Mouse (Mus musculus) stomach, postnatal 0 days (tissue): Measurements from ENCODE around the gene Upk3bl. TPM values are rescaled to one million over a fixed set of nuclear protein-coding genes. Genes with fewer than 3 reads are reported as not detected.
"Not testable (repeated sequence)": the region's sequence is repeated elsewhere in the genome, so short reads cannot be mapped to it uniquely, and the experiment has no call there.

Source experiments
- ATAC-seq: fragments of 200-750 bp; cut with Nextera tagmentation; 2 replicates; pipeline ENCODE4 v1.8.0; 2017; ENCODE audit not compliant: low FRiP score, low TSS enrichment
- DNase-seq: peaks from one replicate; pipeline ENCODE4 v3.0.0-alpha.2; 2016; ENCODE audit warnings: low spot score
- H3K27ac ChIP-seq: fragments of 300-500 bp; sonication (generic); replicated peaks from 2 replicates; pipeline ENCODE4 v1.5.1; 2014; ENCODE audit warnings: mild to moderate bottlenecking, control low read depth
- H3K27me3 ChIP-seq: fragments of 300-500 bp; sonication (generic); 2 replicates; pipeline ENCODE4 v1.6.1; 2014; ENCODE audit warnings: low read length; ENCODE audit not compliant: control insufficient read depth, insufficient read depth
- H3K36me3 ChIP-seq: fragments of 300-500 bp; sonication (generic); 2 replicates; pipeline ENCODE4 v1.6.1; 2014; ENCODE audit warnings: low read length, mixed read lengths; ENCODE audit not compliant: control insufficient read depth, insufficient read depth
- H3K4me1 ChIP-seq: fragments of 300-500 bp; sonication (generic); replicated peaks from 2 replicates; pipeline ENCODE4 v1.6.1; 2014; ENCODE audit warnings: antibody characterized with exemption; ENCODE audit not compliant: control insufficient read depth, insufficient read depth
- H3K4me2 ChIP-seq: fragments of 300-500 bp; sonication (generic); replicated peaks from 2 replicates; pipeline ENCODE4 v1.6.1; 2014; ENCODE audit warnings: low read depth, mild to moderate bottlenecking, control low read depth, moderate library complexity
- H3K4me3 ChIP-seq: fragments of 300-500 bp; sonication (generic); 2 replicates; pipeline ENCODE4 v1.5.1; 2014; ENCODE audit warnings: low read depth, low read length, control low read depth
- H3K9ac ChIP-seq: fragments of 300-500 bp; sonication (generic); 2 replicates; pipeline ENCODE4 v1.6.1; 2014; ENCODE audit warnings: mild to moderate bottlenecking, low read length, control low read depth, mixed read lengths
- H3K9me3 ChIP-seq: fragments of 300-500 bp; sonication (generic); 2 replicates; pipeline ENCODE4 v1.6.1; 2016; ENCODE audit warnings: low read length; ENCODE audit not compliant: control insufficient read depth
- CTCF ChIP-seq: IDR thresholded peaks from 2 replicates; pipeline ENCODE4 v1.5.1; 2016; ENCODE audit warnings: antibody characterized with exemption, low read depth, mild to moderate bottlenecking, moderate library complexity
- EP300 ChIP-seq: optimal IDR thresholded peaks from 2 replicates; pipeline ENCODE3; 2016; ENCODE audit warnings: antibody characterized with exemption
- WGBS: fragments of 180-500 bp; shearing (Covaris S2); extraction: QIAGEN DNeasy Blood & Tissue Kit; methylation state at CpG from one replicate; pipeline ENCODE4 v1.1.7; 2014; 5-methylcytosine and 5-hydroxymethylcytosine counted together
- polyA plus RNA-seq: library from polyadenylated mRNA; unstranded; fragments of >200 nt; fragmentation: Nextera tagmentation; extraction: Ambion mirVana; gene quantifications from 2 replicates; pipeline ENCODE4 v1.2.1, GENCODE M21; 2015

The Upk3bl gene
- polyA plus RNA-seq, 1 experiment from 2014 or later, result 27.4 TPM

GRCm38 (mm10) chr5:136040210-136040609, 14.1 kb upstream of the Upk3bl start:
- DNase-seq (no peak), ATAC-seq (peak; percentile 18; the same call in 1 of the 2 replicates)
- Histone ChIP-seq H3K4me2 (no peak overlapping the region), H3K9ac (no peak overlapping the region), H3K4me3 (no peak overlapping the region), H3K27ac (no peak overlapping the region), H3K9me3 (no peaks in the 10 kb centered on the region), H3K27me3 (no peaks in the 10 kb centered on the region), H3K36me3 (no peaks in the 10 kb centered on the region), H3K4me1 (no peaks in the 10 kb centered on the region)
- WGBS, result 43% methylated on average over 5 of the region's 5 CpGs
- TF ChIP-seq EP300 (no peak), CTCF (no peak)

GRCm38 (mm10) chr5:136041260-136041659, 13.0 kb upstream of the Upk3bl start:
- H3K27ac ChIP-seq, result no peak overlapping the region
- H3K9ac ChIP-seq, result no peak overlapping the region
- DNase-seq (no peak), ATAC-seq (peak; percentile 24; the same call in 1 of the 2 replicates)
- H3K9me3 ChIP-seq, result no peaks in the 10 kb centered on the region
- TF ChIP-seq EP300 (no peak), CTCF (no peak)
- H3K36me3 ChIP-seq, result no peaks in the 10 kb centered on the region
- 21% methylated on average over 2 of the region's 2 CpGs for WGBS
- no peak overlapping the region for H3K4me2 ChIP-seq
- no peaks in the 10 kb centered on the region for H3K27me3 ChIP-seq
- no peaks in the 10 kb centered on the region for H3K4me1 ChIP-seq
- H3K4me3 ChIP-seq, result no peak overlapping the region

- H3K9me3 ChIP-seq, result no peaks in the 10 kb centered on the region
- H3K4me1 ChIP-seq, result no peaks in the 10 kb centered on the region
- WGBS, result 92% methylated on average over 8 of the region's 8 CpGs
- H3K4me3 ChIP-seq, result no peak overlapping the region
- no peak overlapping the region for H3K27ac ChIP-seq
- TF ChIP-seq CTCF, result no peak
- no peak for TF ChIP-seq EP300
- no peak overlapping the region for H3K4me2 ChIP-seq
- H3K9ac ChIP-seq, result no peak overlapping the region
- no peak for DNase-seq
- ATAC-seq, result no peak
- no peaks in the 10 kb centered on the region for H3K36me3 ChIP-seq
- no peaks in the 10 kb centered on the region for H3K27me3 ChIP-seq
Observed at GRCm38 (mm10) chr5:136041666-136042065, 12.6 kb upstream of the Upk3bl start.

- Histone ChIP-seq H3K4me3 (no peak overlapping the region), H3K27me3 (no peaks in the 10 kb centered on the region), H3K36me3 (no peaks in the 10 kb centered on the region), H3K9me3 (no peaks in the 10 kb centered on the region), H3K9ac (no peak overlapping the region), H3K4me2 (no peak overlapping the region), H3K4me1 (no peaks in the 10 kb centered on the region), H3K27ac (no peak overlapping the region)
- TF ChIP-seq CTCF, result peak; percentile 59
- no peak for TF ChIP-seq EP300
- DNase-seq (no peak), ATAC-seq (no peak)
- 63% methylated on average over 13 of the region's 13 CpGs for WGBS
Observed at GRCm38 (mm10) chr5:136044865-136045264, 9.4 kb upstream of the Upk3bl start.

GRCm38 (mm10) chr5:136045408-136045807, 8.9 kb upstream of the Upk3bl start:
- Histone ChIP-seq H3K36me3 (no peaks in the 10 kb centered on the region), H3K27ac (no peak overlapping the region), H3K27me3 (no peaks in the 10 kb centered on the region), H3K4me1 (no peaks in the 10 kb centered on the region), H3K4me3 (no peak overlapping the region), H3K4me2 (no peak overlapping the region), H3K9ac (no peak overlapping the region), H3K9me3 (no peaks in the 10 kb centered on the region)
- TF ChIP-seq EP300 (no peak), CTCF (peak; percentile 64)
- 46% methylated on average over 9 of the region's 9 CpGs for WGBS
- ATAC-seq, result no peak
- no peak for DNase-seq

GRCm38 (mm10) chr5:136045987-136046386, 8.3 kb upstream of the Upk3bl start:
- Histone ChIP-seq H3K4me1 (no peaks in the 10 kb centered on the region), H3K4me3 (no peak overlapping the region), H3K27me3 (no peaks in the 10 kb centered on the region), H3K4me2 (no peak overlapping the region), H3K36me3 (no peaks in the 10 kb centered on the region), H3K9me3 (no peaks in the 10 kb centered on the region), H3K27ac (no peak overlapping the region), H3K9ac (no peak overlapping the region)
- DNase-seq, result peak; percentile 89
- TF ChIP-seq CTCF (peak; percentile 93), EP300 (no peak)
- no peak for ATAC-seq
- 3% methylated on average over 10 of the region's 10 CpGs for WGBS

GRCm38 (mm10) chr5:136048541-136048940, 5.8 kb upstream of the Upk3bl start:
- peaks cover 10% of the 10 kb centered on the region for H3K4me1 ChIP-seq
- DNase-seq, H3K4me2 ChIP-seq, H3K9ac ChIP-seq, H3K4me3 ChIP-seq, H3K27ac ChIP-seq, H3K27me3 ChIP-seq, H3K36me3 ChIP-seq, ATAC-seq, H3K9me3 ChIP-seq: not testable (repeated sequence)
